Mouse (Mus musculus) gastrocnemius, postnatal 14 days (tissue): ENCODE measurements around the gene Mad2l2. TPM values are rescaled to one million over a fixed set of nuclear protein-coding genes. Genes with fewer than 3 reads are reported as not detected.
A peak's percentile ranks its signal among the peaks of the same experiment; 100 is the strongest.

Source experiments
- DNase-seq: peaks from one replicate; pipeline ENCODE4 v3.0.0; 2021; ENCODE audit warnings: mixed read lengths
- intact Hi-C: fragments of 180-260 bp; cut with DNase I; formaldehyde crosslinking; loops from one replicate; pipeline ENCODE4 v1.15.1; 2025; ENCODE audit warnings: low total_unique reads
- total RNA-seq, 2 experiments: library from RNA; stranded (reverse); gene quantifications; 2 replicates each; pipeline ENCODE4 v1.2.3; 2021

Gene Mad2l2
- total RNA-seq, 2 experiments from 2014 or later: 11.5 to 12.9 TPM

GRCm38 (mm10) chr4:148131497-148132081, 1.4 kb downstream of the Mad2l2 start:
- DNase-seq: no peak
- intact Hi-C loops: no loop called here

GRCm38 (mm10) chr4:148134988-148135387, 4.8 kb downstream of the Mad2l2 start:
- intact Hi-C loops: no loop called here
- DNase-seq: no peak

GRCm38 (mm10) chr4:148137503-148137902, 7.3 kb downstream of the Mad2l2 start:
- intact Hi-C loops: no loop called here
- no peak for DNase-seq

- intact Hi-C loops: no loop called here
These were observed 9.5 kb downstream of the Mad2l2 start for GRCm38 (mm10) chr4:148139767-148140097.

GRCm38 (mm10) chr4:148140098-148141011, 10.2 kb downstream of the Mad2l2 start:
- intact Hi-C loops: no loop called here
- DNase-seq: peak; percentile 92

More at GRCm38 (mm10) chr4:148139767-148140097, 9.5 kb downstream of the Mad2l2 start:
- no peak for DNase-seq

GRCm38 (mm10) chr4:148143721-148144120, 13.5 kb downstream of the Mad2l2 start:
- intact Hi-C loops: no loop called here

GRCm38 (mm10) chr4:148147714-148148113, 17.5 kb downstream of the Mad2l2 start:
- no peak for DNase-seq

More at GRCm38 (mm10) chr4:148143721-148144120, 13.5 kb downstream of the Mad2l2 start:
- DNase-seq: no peak

GRCm38 (mm10) chr4:148149540-148149939, 19.4 kb downstream of the Mad2l2 start:
- DNase-seq: no peak
- intact Hi-C loops: no loop called here

More at GRCm38 (mm10) chr4:148147714-148148113, 17.5 kb downstream of the Mad2l2 start:
- intact Hi-C loops: no loop called here

GRCm38 (mm10) chr4:148150242-148150641, 20.1 kb downstream of the Mad2l2 start:
- no peak for DNase-seq
- intact Hi-C loops: loop anchor here (5.0 kb wide), 1 partner anchor 33 kb away; no protein-coding TSS in a partner anchor

- DNase-seq: no peak
- intact Hi-C loops: loop anchor here (5.0 kb wide), 1 partner anchor 34 kb away; no protein-coding TSS in a partner anchor
These were observed 20.7 kb downstream of the Mad2l2 start for GRCm38 (mm10) chr4:148150953-148151266.

GRCm38 (mm10) chr4:148151267-148152168, 21.3 kb downstream of the Mad2l2 start, which contains the start of gene Fbxo6:
Gene Fbxo6, minus strand, starts transcription at chr4:148152140.
- intact Hi-C loops: loop anchor here (5.0 kb wide), 1 partner anchor 34 kb away; no protein-coding TSS in a partner anchor
- DNase-seq: peak; percentile 91

- DNase-seq: no peak
- intact Hi-C loops: loop anchor here (5.0 kb wide), 1 partner anchor 35 kb away; no protein-coding TSS in a partner anchor
These were observed 22.4 kb downstream of the Mad2l2 start for GRCm38 (mm10) chr4:148152547-148152946.

- DNase-seq: no peak
- intact Hi-C loops: loop anchor here (5.0 kb wide), 1 partner anchor 37 kb away; no protein-coding TSS in a partner anchor
These were observed 23.8 kb downstream of the Mad2l2 start for GRCm38 (mm10) chr4:148154006-148154405.

GRCm38 (mm10) chr4:148154982-148155381, 24.8 kb downstream of the Mad2l2 start:
- DNase-seq: no peak
- intact Hi-C loops: loop anchor here (5.0 kb wide), 1 partner anchor 38 kb away; no protein-coding TSS in a partner anchor

GRCm38 (mm10) chr4:148158436-148159348, 28.5 kb downstream of the Mad2l2 start:
- no peak for DNase-seq
- intact Hi-C loops: no loop called here

- peak; percentile 83 for DNase-seq
- intact Hi-C loops: no loop called here
These were observed 29.6 kb downstream of the Mad2l2 start for GRCm38 (mm10) chr4:148159544-148160435.
